Comparison of ENCODE assay signal across 14 mouse cellular contexts in genomic region chr7:29421909-29422244, GRCm38 (mm10).
A peak's percentile ranks its signal among the peaks of the same experiment; 100 is the strongest.
DNase-seq lines count a peak whose midpoint lies in the region; ATAC-seq and TF ChIP-seq lines count a peak whose summit lies in the region.
"Had no signal": no experiment of that assay in that cellular context is flagged by ENCODE, and none has a peak within 500 bp of the region (broad histone marks: within the 10 kb centered on the region; RNA-seq: fewer than 3 reads in every experiment).

No protein-coding gene starts in this region.

- H3K36me3 ChIP-seq in E14TG2a.4 (ENCODE audit: insufficient read depth, low read length): 0 out of 2 replicates have a peak, but pooled peaks cover 7% of the 10 kb centered on the region
- no peaks in the 10 kb centered on the region for H3K36me3 ChIP-seq in forebrain, postnatal 0 days (ENCODE audit: insufficient read depth)
- H3K36me3 ChIP-seq in midbrain, embryonic 11.5 days (ENCODE audit: control insufficient read depth, insufficient read depth, low read length): no peaks in the 10 kb centered on the region
- H3K36me3 ChIP-seq: limb, embryonic 13.5 days; neural tube, embryonic 12.5 days had no signal

- H3K27ac ChIP-seq in forebrain, postnatal 0 days (ENCODE audit: low read depth, low read length): peak overlapping the region; percentile 6; the same call in 1 of the 2 replicates
- peak overlapping the region; percentile 57; the same call in 1 of the 2 replicates for H3K27ac ChIP-seq in midbrain, embryonic 11.5 days (ENCODE audit: low read depth, low read length)
- H3K27ac ChIP-seq: limb, embryonic 13.5 days; neural tube, embryonic 12.5 days had no signal

- H3K27me3 ChIP-seq in E14TG2a.4 (ENCODE audit: insufficient read depth, low read length): no peaks in the 10 kb centered on the region
- H3K27me3 ChIP-seq in forebrain, postnatal 0 days (ENCODE audit: insufficient read depth, low read length): no peaks in the 10 kb centered on the region
- peaks cover 2% of the 10 kb centered on the region; the same call in 1 of the 2 replicates for H3K27me3 ChIP-seq in midbrain, embryonic 11.5 days (ENCODE audit: control insufficient read depth, insufficient read depth, low read length)
- H3K27me3 ChIP-seq: limb, embryonic 13.5 days; neural tube, embryonic 12.5 days had no signal

- H3K4me3 ChIP-seq in E14TG2a.4 (replicated peaks; ENCODE audit: low read length): peak overlapping the region; percentile 32; the same call in 1 of the 2 replicates
- H3K4me3 ChIP-seq in forebrain, postnatal 0 days (ENCODE audit: low read depth, low read length): no peak overlapping the region
- H3K4me3 ChIP-seq in midbrain, embryonic 11.5 days (ENCODE audit: low read depth, low read length): no peak overlapping the region
- H3K4me3 ChIP-seq: limb, embryonic 13.5 days; neural tube, embryonic 12.5 days had no signal

- DNase-seq in 3T3-L1 (ENCODE audit: low read depth, low spot score): peak; percentile 20
- no peak for DNase-seq in forebrain, postnatal 0 days
- DNase-seq in midbrain, embryonic 11.5 days (ENCODE audit: low spot score, missing footprints): no peak
- no peak for DNase-seq in cerebellum, adult 9-11 months
- DNase-seq: heart, postnatal 10 days; kidney, postnatal 4 days; right cerebral cortex, postnatal 4 days had no signal

- H3K9ac ChIP-seq in forebrain, postnatal 0 days: no peak overlapping the region
- H3K9ac ChIP-seq in midbrain, embryonic 11.5 days (ENCODE audit: low read length): peak overlapping the region; percentile 39; the same call in 1 of the 2 replicates
- H3K9ac ChIP-seq: limb, embryonic 13.5 days; neural tube, embryonic 12.5 days had no signal

- ATAC-seq in forebrain, postnatal 0 days: peak; percentile 30; the same call in 1 of the 2 replicates
- ATAC-seq in midbrain, embryonic 11.5 days (ENCODE audit: low FRiP score): no peak; the same call in 1 of the 2 replicates
- ATAC-seq in inflammation-experienced regulatory T-cells, adult 6 months: no peak
- no peak for ATAC-seq in granulocyte monocyte progenitor cell, adult 5-6 weeks (replicated peaks; ENCODE audit: poor library complexity, severe bottlenecking)
- ATAC-seq: activated CD4-positive, CD25-positive, alpha-beta regulatory T cell, adult 4 months had no signal

- no peak overlapping the region for H3K4me2 ChIP-seq in forebrain, postnatal 0 days (ENCODE audit: low read depth)
- no peak overlapping the region for H3K4me2 ChIP-seq in midbrain, embryonic 11.5 days
- H3K4me2 ChIP-seq: limb, embryonic 13.5 days; neural tube, embryonic 12.5 days had no signal

- peaks cover 81% of the 10 kb centered on the region for H3K4me1 ChIP-seq in E14TG2a.4 (replicated peaks; ENCODE audit: low read depth, low read length)
- H3K4me1 ChIP-seq in forebrain, postnatal 0 days (ENCODE audit: insufficient read depth): peaks cover 13% of the 10 kb centered on the region; the same call in 1 of the 2 replicates
- H3K4me1 ChIP-seq in midbrain, embryonic 11.5 days (ENCODE audit: control insufficient read depth, insufficient read depth, low read length): peaks cover 19% of the 10 kb centered on the region

- H3K9me3 ChIP-seq in E14TG2a.4 (ENCODE audit: low read length): no peaks in the 10 kb centered on the region
- H3K9me3 ChIP-seq in forebrain, postnatal 0 days (ENCODE audit: low read length): no peaks in the 10 kb centered on the region
- no peaks in the 10 kb centered on the region for H3K9me3 ChIP-seq in midbrain, embryonic 11.5 days (ENCODE audit: control insufficient read depth, low read length)
- H3K9me3 ChIP-seq: G1E; limb, embryonic 13.5 days; neural tube, embryonic 12.5 days had no signal

- TF ChIP-seq CTCF in E14TG2a.4 (conservative IDR thresholded peaks at IDR 0.05; ENCODE audit: low read length): no peak
- TF ChIP-seq CTCF in forebrain, postnatal 0 days (IDR thresholded peaks at IDR 0.05; ENCODE audit: low read depth): no peak

- 31% methylated on average over 3 of the region's 3 CpGs for WGBS in forebrain, postnatal 0 days
- 30% methylated on average over 3 of the region's 3 CpGs for WGBS in midbrain, embryonic 11.5 days
